21 mouse cellular contexts compared by ENCODE assay signal in genomic region chr3:64227243-64227642, GRCm38 (mm10).
A peak's percentile ranks its signal among the peaks of the same experiment; 100 is the strongest.
DNase-seq lines count a peak whose midpoint lies in the region; ATAC-seq and TF ChIP-seq lines count a peak whose summit lies in the region.
"Had no signal": no experiment of that assay in that cellular context is flagged by ENCODE, and none has a peak within 500 bp of the region (broad histone marks: within the 10 kb centered on the region; RNA-seq: fewer than 3 reads in every experiment).

No protein-coding gene starts in this region.

- dilution Hi-C loops in CH12.LX (cut with MboI; ENCODE audit: extremely low pct_ligation_motif_present, extremely low pct_unique_long_range_greater_than_20kb, low sequenced_read_pairs): no loop called here

- intact Hi-C loops in gastrocnemius, adult 2 months (cut with DNase I): no loop called here
- intact Hi-C loops in left cerebral cortex, adult 2 months (cut with DNase I): no loop called here

- peak; percentile 14; the same call in 1 of the 2 replicates for TF ChIP-seq CTCF in gastrocnemius, adult 2 months (IDR thresholded peaks at IDR 0.05)
- peak; percentile 11 for TF ChIP-seq CTCF in left cerebral cortex, adult 2 months (IDR thresholded peaks at IDR 0.05)
- TF ChIP-seq CTCF in CH12.LX (conservative IDR thresholded peaks at IDR 0.05 in 1 of 2, IDR thresholded peaks at IDR 0.05 in 1 of 2; ENCODE audit: low read depth in 2 of 2, low read length in 2 of 2): peak in 1 of 2 experiments; percentile 70; a peak in 2 of 4 replicates
- TF ChIP-seq CTCF in brain, embryonic 14.5 days (IDR thresholded peaks at IDR 0.05; ENCODE audit: borderline replicate concordance, extremely low read depth, insufficient read depth, insufficient read length): no peak

- H3K9ac ChIP-seq in CH12.LX (ENCODE audit: insufficient read depth, low read depth): no peak overlapping the region
- H3K9ac ChIP-seq in midbrain, embryonic 11.5 days (ENCODE audit: low read length): no peak overlapping the region
- H3K9ac ChIP-seq: heart, embryonic 13.5 days had no signal

- H3K27me3 ChIP-seq in CH12.LX (replicated peaks): no peaks in the 10 kb centered on the region
- no peaks in the 10 kb centered on the region for H3K27me3 ChIP-seq in midbrain, embryonic 11.5 days (ENCODE audit: control insufficient read depth, insufficient read depth, low read length)
- H3K27me3 ChIP-seq: heart, embryonic 13.5 days had no signal

- H3K36me3 ChIP-seq in CH12.LX (replicated peaks in 1 of 2; ENCODE audit: control insufficient read depth in 1 of 2, insufficient read depth in 1 of 2, low read length in 1 of 2): no peaks in the 10 kb centered on the region
- no peaks in the 10 kb centered on the region for H3K36me3 ChIP-seq in midbrain, embryonic 11.5 days (ENCODE audit: control insufficient read depth, insufficient read depth, low read length)
- H3K36me3 ChIP-seq: forebrain, embryonic 10.5 days; G1E; heart, embryonic 13.5 days had no signal

- H3K9me3 ChIP-seq in CH12.LX (replicated peaks; ENCODE audit: low read length): no peaks in the 10 kb centered on the region
- no peaks in the 10 kb centered on the region for H3K9me3 ChIP-seq in midbrain, embryonic 11.5 days (ENCODE audit: control insufficient read depth, low read length)
- H3K9me3 ChIP-seq: forebrain, embryonic 10.5 days; G1E; heart, embryonic 13.5 days had no signal

- TF ChIP-seq POLR2A in CH12.LX (IDR thresholded peaks at IDR 0.05; ENCODE audit: low read depth, low read length): no peak
- TF ChIP-seq POLR2A in brain, embryonic 14.5 days (IDR thresholded peaks at IDR 0.05; ENCODE audit: borderline replicate concordance, extremely low read depth, insufficient read depth, insufficient read length, poor library complexity, severe bottlenecking): no peak

- H3K4me2 ChIP-seq in CH12.LX (ENCODE audit: insufficient read depth, low read depth, poor library complexity, severe bottlenecking): no peak overlapping the region
- no peak overlapping the region for H3K4me2 ChIP-seq in midbrain, embryonic 11.5 days
- H3K4me2 ChIP-seq: heart, embryonic 13.5 days had no signal

- in situ Hi-C loops in CH12.LX (cut with MboI; ENCODE audit: low pct_ligation_motif_present, low pct_unique_long_range_greater_than_20kb, low sequenced_read_pairs): loop anchor here (25.0 kb wide), 1 partner anchor 190 kb away; no protein-coding TSS in a partner anchor

- no peak overlapping the region for H3K27ac ChIP-seq in gastrocnemius, adult 2 months
- H3K27ac ChIP-seq in left cerebral cortex, adult 2 months: no peak overlapping the region
- no peak overlapping the region for H3K27ac ChIP-seq in CH12.LX (ENCODE audit: insufficient read depth, low read depth)
- H3K27ac ChIP-seq in midbrain, embryonic 11.5 days (ENCODE audit: low read depth, low read length): no peak overlapping the region
- H3K27ac ChIP-seq: forebrain, embryonic 10.5 days; heart, embryonic 13.5 days had no signal

- H3K4me1 ChIP-seq in CH12.LX (ENCODE audit: control insufficient read depth in 1 of 2, insufficient read depth in 2 of 2): no peaks in the 10 kb centered on the region
- no peaks in the 10 kb centered on the region for H3K4me1 ChIP-seq in midbrain, embryonic 11.5 days (ENCODE audit: control insufficient read depth, insufficient read depth, low read length)
- H3K4me1 ChIP-seq: forebrain, embryonic 10.5 days; heart, embryonic 13.5 days had no signal

- 56% methylated on average over 2 of the region's 2 CpGs for WGBS in midbrain, embryonic 11.5 days

- ATAC-seq in midbrain, embryonic 11.5 days (ENCODE audit: low FRiP score): no peak

- no peak for DNase-seq in gastrocnemius, adult 2 months
- DNase-seq in gastrocnemius, adult 18-20 months (ENCODE audit: low spot score): no peak
- no peak for DNase-seq in left cerebral cortex, adult 2 months (ENCODE audit: extremely low spot score in 1 of 2, low spot score in 2 of 2)
- DNase-seq in left cerebral cortex, adult 9 months (ENCODE audit: low spot score in 2 of 2): no peak
- DNase-seq in CH12.LX (ENCODE audit: extremely low read depth) (no peak), adipocyte (ENCODE audit: low spot score) (no peak)
- peak; percentile 18 for DNase-seq in brain, embryonic 14.5 days (ENCODE audit: low read depth)
- no peak for DNase-seq in midbrain, embryonic 11.5 days (ENCODE audit: low spot score, missing footprints)
- DNase-seq: adrenal gland, postnatal 36 days; cerebellum, adult 8-10 months; gastrocnemius, postnatal 10 days; heart, adult 11 months; heart, postnatal 36 days; kidney, adult 8-10 months; lung, adult 18-20 months; lung, postnatal 14 days; right cerebral cortex, adult 18-20 months; thymus, postnatal 25 days had no signal

- TF ChIP-seq RAD21 in CH12.LX (IDR thresholded peaks at IDR 0.05; ENCODE audit: low read depth, low read length): peak; percentile 74

- no peak overlapping the region for H3K4me3 ChIP-seq in gastrocnemius, adult 2 months
- no peak overlapping the region for H3K4me3 ChIP-seq in left cerebral cortex, adult 2 months
- H3K4me3 ChIP-seq in CH12.LX (replicated peaks in 1 of 3; ENCODE audit: low read depth in 2 of 3, low read length in 2 of 3, poor library complexity in 1 of 3): no peak overlapping the region
- H3K4me3 ChIP-seq in midbrain, embryonic 11.5 days (ENCODE audit: low read depth, low read length): no peak overlapping the region
- H3K4me3 ChIP-seq: forebrain, embryonic 10.5 days; heart, embryonic 13.5 days had no signal

- TF ChIP-seq EP300 in CH12.LX (IDR thresholded peaks at IDR 0.05; ENCODE audit: low read length): no peak

- no peaks in the 10 kb centered on the region for H3K79me2 ChIP-seq in CH12.LX (replicated peaks; ENCODE audit: control insufficient read depth, extremely low read depth, insufficient read depth, poor library complexity, severe bottlenecking)

TF ChIP-seq in CH12.LX, 34 proteins besides CTCF, POLR2A, EP300 and RAD21:
- TF ChIP-seq SMC3 (IDR thresholded peaks at IDR 0.05; ENCODE audit: low read depth, low read length) (peak; percentile 69), ELF1 (IDR thresholded peaks at IDR 0.05; ENCODE audit: low read depth, low read length) (no peak)
